Mouse (Mus musculus): ENCODE data around the gene Cul9. TPM values are rescaled to one million over a fixed set of nuclear protein-coding genes. Genes with fewer than 3 reads are reported as not detected.

Cul9 gene
- polyA plus RNA-seq (2017; shearing (Covaris generic)): 13.2 TPM

DNA sequence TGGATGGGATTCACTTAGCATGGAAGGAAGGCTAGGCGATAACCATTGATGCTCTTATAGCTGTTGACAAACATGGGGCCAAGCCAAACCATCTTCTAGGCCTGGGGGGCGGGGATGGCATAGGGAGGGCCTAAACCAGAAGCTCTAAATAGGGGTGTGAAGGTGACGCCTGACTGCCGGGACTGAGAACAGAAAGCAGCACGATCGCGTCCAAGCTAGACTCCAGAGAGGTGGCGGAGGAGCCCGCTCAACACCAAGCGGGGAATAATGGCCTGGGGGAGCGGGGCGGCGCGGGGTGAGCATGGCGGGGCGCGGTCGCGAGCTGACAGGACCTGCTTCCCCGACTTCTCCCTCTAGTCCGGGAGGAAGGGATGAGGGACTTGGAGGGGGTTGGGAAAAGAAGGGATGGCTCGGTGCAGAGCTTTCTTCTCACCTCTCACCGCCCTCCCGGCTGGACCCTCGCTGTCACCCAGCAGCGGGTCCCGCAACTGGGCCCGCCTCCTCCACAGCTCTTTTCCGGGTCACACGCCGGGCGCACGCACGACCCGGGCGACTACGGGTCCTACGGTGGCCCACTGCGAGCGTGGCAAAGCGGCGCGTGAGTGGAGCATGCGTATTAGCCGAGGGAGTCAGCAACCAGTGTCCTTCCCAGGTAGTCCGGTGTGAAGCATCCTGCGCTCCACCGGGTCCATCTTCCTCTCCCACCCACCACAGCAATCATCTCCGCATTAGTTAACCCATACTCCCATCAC lies at the start of gene Cul9:
Cul9 (minus strand) TSS at position 576 of the 752 bp plus-strand sequence.

DNA sequence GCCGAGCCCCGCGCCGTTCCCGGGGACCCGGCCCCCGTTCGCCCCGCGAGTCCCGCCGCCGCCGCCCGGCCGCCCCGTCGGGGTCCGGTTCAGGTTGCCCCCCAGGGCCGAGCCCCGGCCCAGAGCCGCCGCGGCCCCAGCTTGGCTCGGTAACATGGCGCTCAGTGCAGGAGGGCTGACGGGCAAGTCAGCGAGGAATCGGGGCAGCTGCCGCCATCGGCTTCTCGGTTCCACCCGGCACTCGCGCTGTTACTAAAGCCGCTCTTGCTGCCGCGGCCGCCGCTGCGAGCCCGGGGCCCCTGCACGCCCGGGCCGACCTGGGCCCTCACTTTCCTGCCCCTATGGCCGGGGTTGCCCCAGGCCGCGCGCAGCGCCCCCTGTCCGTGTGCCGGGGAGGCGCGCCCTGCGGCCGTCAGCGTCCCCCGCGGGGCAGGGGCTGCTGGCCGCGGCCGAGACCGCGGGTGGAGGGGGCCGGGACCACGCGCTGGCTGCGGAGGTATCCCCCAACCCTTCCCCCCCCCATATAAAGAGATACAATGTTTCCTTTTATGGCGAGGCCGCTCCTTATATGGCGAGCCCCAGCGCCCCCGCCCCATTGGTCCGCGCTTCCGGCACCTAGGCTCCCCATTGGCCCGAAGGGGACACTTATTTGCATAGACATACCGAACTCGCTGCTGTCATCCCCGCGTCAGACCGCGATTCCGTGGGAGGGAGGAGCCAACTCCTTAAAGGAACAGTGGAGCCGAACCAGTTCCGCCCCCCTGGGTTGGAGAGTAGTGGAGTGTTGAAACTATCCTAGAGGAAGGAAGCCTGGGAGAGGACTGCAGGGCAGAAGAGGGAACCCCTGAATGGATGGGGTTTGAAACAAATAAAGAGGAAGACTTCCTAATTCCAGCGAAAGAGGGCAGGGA lies 9.7 kb upstream of the Cul9 start, which contains the start of gene Srf:
Srf (minus strand) TSS at position 503 of the 911 bp plus-strand sequence.

DNA sequence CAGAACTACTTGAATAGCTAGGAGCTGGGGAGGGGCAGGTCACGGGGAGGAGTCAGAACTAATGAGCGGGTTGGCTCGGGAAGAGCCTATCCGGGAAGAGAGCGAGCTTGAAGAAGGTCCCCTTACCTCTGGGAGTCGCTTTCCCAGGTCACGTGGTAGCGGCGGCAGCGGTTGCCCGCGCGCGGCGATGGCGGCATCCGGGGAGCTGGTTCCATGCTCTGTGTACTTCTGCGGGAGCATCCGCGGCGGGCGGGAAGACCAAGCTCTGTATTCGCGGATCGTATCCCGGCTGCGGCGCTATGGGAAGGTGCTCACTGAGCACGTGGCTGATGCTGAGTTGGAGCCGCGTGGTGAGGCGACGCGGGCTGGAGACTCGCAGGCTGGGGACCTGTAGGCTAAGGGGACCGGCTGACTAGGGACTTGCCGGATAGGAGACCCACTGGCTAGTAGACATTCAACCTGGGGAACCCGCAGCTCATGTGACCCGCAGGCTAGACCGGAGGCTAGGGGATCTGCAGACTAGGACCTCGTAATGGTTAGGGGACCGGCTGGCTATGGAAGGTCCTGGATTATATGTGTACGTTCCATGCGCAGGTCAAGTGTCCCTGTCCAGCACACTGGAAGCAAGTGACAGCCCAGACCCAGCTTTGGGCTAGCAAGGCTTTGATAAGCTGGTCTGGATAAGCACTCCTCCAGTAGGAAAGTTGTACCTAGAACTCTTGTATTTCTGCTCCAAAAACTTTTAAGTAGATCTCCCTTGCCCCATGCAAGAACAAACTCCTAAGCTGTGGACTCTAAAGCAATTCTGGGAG lies 49.4 kb downstream of the Cul9 start, which contains the start of gene Dnph1:
Dnph1 (plus strand) TSS at position 89 of the 812 bp plus-strand sequence.

DNA sequence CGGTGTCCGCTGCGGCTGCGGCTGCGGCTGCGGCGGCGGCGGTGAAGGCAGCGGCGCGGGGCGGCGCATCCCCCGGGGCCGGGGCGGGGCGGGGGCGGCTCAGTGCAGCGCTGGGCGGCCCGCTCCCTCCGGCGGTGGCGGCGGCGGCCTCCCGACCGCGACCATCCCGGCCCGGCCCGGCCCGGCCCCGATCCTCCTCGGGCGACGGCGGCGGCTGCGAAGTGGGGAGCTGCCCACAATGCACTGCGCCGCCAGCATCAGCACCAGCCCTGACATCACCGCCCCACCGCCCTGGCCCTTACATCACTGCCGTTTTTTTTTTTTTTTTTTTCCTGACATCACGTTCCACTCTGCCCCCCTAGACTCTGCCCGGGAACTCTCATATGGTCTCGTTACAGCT lies 58.8 kb downstream of the Cul9 start, which contains the start of gene Ttbk1:
Ttbk1 (minus strand) TSS at position 245 of the 400 bp plus-strand sequence.

Other genes starting within 250 kb of the Cul9 start
- not detected for gene Dlk2, start 249.0 kb downstream of the Cul9 start, polyA plus RNA-seq (2017; shearing (Covaris generic))
- gene Abcc10, start 218.0 kb downstream of the Cul9 start, polyA plus RNA-seq (2017; shearing (Covaris generic)): 9.5 TPM
- gene Zfp318, start 162.7 kb downstream of the Cul9 start, polyA plus RNA-seq (2017; shearing (Covaris generic)): 1.3 TPM
- not detected for gene Crip3, start 117.5 kb downstream of the Cul9 start, polyA plus RNA-seq (2017; shearing (Covaris generic))
- not detected for gene Slc22a7, start 107.9 kb downstream of the Cul9 start, polyA plus RNA-seq (2017; shearing (Covaris generic))
- 0.18 TPM for gene Ttbk1, start 58.7 kb downstream of the Cul9 start, polyA plus RNA-seq (2017; shearing (Covaris generic))
- gene Dnph1, start 49.7 kb downstream of the Cul9 start, polyA plus RNA-seq (2017; shearing (Covaris generic)): 8.4 TPM
- 3.4 TPM for gene Srf, start 9.8 kb upstream of the Cul9 start, polyA plus RNA-seq (2017; shearing (Covaris generic))
- gene Ptk7, start 83.1 kb upstream of the Cul9 start, polyA plus RNA-seq (2017; shearing (Covaris generic)): not detected
- gene Klc4, start 99.6 kb upstream of the Cul9 start, polyA plus RNA-seq (2017; shearing (Covaris generic)): 25.8 TPM
- 70.8 TPM for gene Mrpl2, start 99.8 kb upstream of the Cul9 start, polyA plus RNA-seq (2017; shearing (Covaris generic))
- 13.5 TPM for gene Cul7, start 103.9 kb upstream of the Cul9 start, polyA plus RNA-seq (2017; shearing (Covaris generic))
- 68.2 TPM for gene Rrp36, start 128.0 kb upstream of the Cul9 start, polyA plus RNA-seq (2017; shearing (Covaris generic))
- gene Mea1, start 132.4 kb upstream of the Cul9 start, polyA plus RNA-seq (2017; shearing (Covaris generic)): 170 TPM
- 84.9 TPM for gene Klhdc3, start 134.5 kb upstream of the Cul9 start, polyA plus RNA-seq (2017; shearing (Covaris generic))
- gene Ppp2r5d, start 158.7 kb upstream of the Cul9 start, polyA plus RNA-seq (2017; shearing (Covaris generic)): 66.6 TPM
- gene Pex6, start 165.1 kb upstream of the Cul9 start, polyA plus RNA-seq (2017; shearing (Covaris generic)): 3.0 TPM
- gene Gnmt, start 182.8 kb upstream of the Cul9 start, polyA plus RNA-seq (2017; shearing (Covaris generic)): 0.67 TPM
- gene Cnpy3, start 205.8 kb upstream of the Cul9 start, polyA plus RNA-seq (2017; shearing (Covaris generic)): 63.8 TPM
- gene Ptcra, start 217.3 kb upstream of the Cul9 start, polyA plus RNA-seq (2017; shearing (Covaris generic)): not detected
- 26.7 TPM for gene 2310039H08Rik, start 226.2 kb upstream of the Cul9 start, polyA plus RNA-seq (2017; shearing (Covaris generic))
- gene Rpl7l1, start 236.3 kb upstream of the Cul9 start, polyA plus RNA-seq (2017; shearing (Covaris generic)): 169 TPM

Data from inflammation-experienced regulatory T-cells, adult 16 weeks (primary cell).